Mouse (Mus musculus) gastrocnemius, adult 2 months (tissue): ENCODE data around the gene Gm21095. TPM values are rescaled to one million over a fixed set of nuclear protein-coding genes. Genes with fewer than 3 reads are reported as not detected.
"Not testable (repeated sequence)": the region's sequence is repeated elsewhere in the genome, so short reads cannot be mapped to it uniquely, and the experiment has no call there.

Experiments
- DNase-seq: peaks from one replicate; pipeline ENCODE4 v3.0.0; 2022
- H3K27ac ChIP-seq: fragments of 200-600 bp; 2 replicates; pipeline ENCODE4 v1.8.1; 2022; ENCODE audit warnings: mild to moderate bottlenecking
- H3K4me3 ChIP-seq: fragments of 200-600 bp; 2 replicates; pipeline ENCODE4 v1.8.1; 2022; ENCODE audit warnings: mild to moderate bottlenecking, moderate library complexity
- intact Hi-C: fragments of 180-260 bp; cut with DNase I; formaldehyde crosslinking; loops from one replicate; pipeline ENCODE4 v1.15.1; 2025
- long read RNA-seq, 2 experiments: library from polyadenylated mRNA; stranded (forward); transcript quantifications; one replicate each; pipeline ENCODE4 v2.0.0; 2021
- total RNA-seq, 2 experiments: library from RNA; stranded (reverse); gene quantifications; 2 replicates each; pipeline ENCODE4 v1.2.3; 2021

The Gm21095 gene
- total RNA-seq, result not detected
- long read RNA-seq, experiment 1, result 0 reads
- long read RNA-seq, experiment 2, result 0 reads

- H3K4me3 ChIP-seq, DNase-seq, H3K27ac ChIP-seq, intact Hi-C loops: not testable (repeated sequence)
Measured at GRCm38 (mm10) chrY:84096979-84097378, at the start of gene Gm21095. Gm21095 (plus strand) TSS chrY:84097279.
